Mouse (Mus musculus) stomach, embryonic 16.5 days (tissue): ENCODE measurements around the gene Spag4. TPM values are rescaled to one million over a fixed set of nuclear protein-coding genes. Genes with fewer than 3 reads are reported as not detected.
A peak's percentile ranks its signal among the peaks of the same experiment; 100 is the strongest.

Source experiments
- ATAC-seq: fragments of 200-750 bp; cut with Nextera tagmentation; 2 replicates; pipeline ENCODE4 v1.8.0; 2017; ENCODE audit warnings: moderate number of reproducible peaks, moderate TSS enrichment; ENCODE audit not compliant: insufficient read depth, low FRiP score
- H3K27ac ChIP-seq: fragments of 300-500 bp; sonication (generic); 2 replicates; pipeline ENCODE4 v1.5.1; 2014; ENCODE audit warnings: low read length
- H3K27me3 ChIP-seq: fragments of 300-500 bp; sonication (generic); 2 replicates; pipeline ENCODE4 v1.6.1; 2014; ENCODE audit warnings: low read length, control low read depth, mixed read lengths; ENCODE audit not compliant: control insufficient read depth, insufficient read depth
- H3K36me3 ChIP-seq: fragments of 300-500 bp; sonication (generic); 2 replicates; pipeline ENCODE4 v1.6.1; 2014; ENCODE audit warnings: low read length; ENCODE audit not compliant: control insufficient read depth, insufficient read depth
- H3K4me1 ChIP-seq: fragments of 300-500 bp; sonication (generic); 2 replicates; pipeline ENCODE4 v1.6.1; 2014; ENCODE audit warnings: low read length, control low read depth, mixed read lengths; ENCODE audit not compliant: control insufficient read depth, insufficient read depth
- H3K4me2 ChIP-seq: fragments of 300-500 bp; sonication (generic); 2 replicates; pipeline ENCODE4 v1.6.1; 2014; ENCODE audit warnings: low read depth, low read length, mixed read lengths
- H3K4me3 ChIP-seq: fragments of 300-500 bp; sonication (generic); replicated peaks from 2 replicates; pipeline ENCODE4 v1.5.1; 2014; ENCODE audit warnings: mild to moderate bottlenecking, low read length
- H3K9ac ChIP-seq: fragments of 300-500 bp; sonication (generic); 2 replicates; pipeline ENCODE4 v1.6.1; 2014; ENCODE audit warnings: low read length
- H3K9me3 ChIP-seq: fragments of 300-500 bp; sonication (generic); replicated peaks from 2 replicates; pipeline ENCODE4 v1.6.1; 2016; ENCODE audit warnings: low read length, control low read depth; ENCODE audit not compliant: control insufficient read depth
- WGBS: fragments of 180-500 bp; shearing (Covaris S2); extraction: QIAGEN DNeasy Blood & Tissue Kit; methylation state at CpG from one replicate; pipeline ENCODE4 v1.1.7; 2014; 5-methylcytosine and 5-hydroxymethylcytosine counted together
- polyA plus RNA-seq: library from polyadenylated mRNA; unstranded; fragments of >200 nt; fragmentation: Nextera tagmentation; extraction: Ambion mirVana; gene quantifications from 2 replicates; pipeline ENCODE4 v1.2.1, GENCODE M21; 2015

The Spag4 gene
- polyA plus RNA-seq, 1 experiment from 2014 or later = 2.0 TPM

- no peaks in the 10 kb centered on the region for H3K9me3 ChIP-seq
- H3K9ac ChIP-seq = peak overlapping the region; percentile 83
- peaks cover 10% of the 10 kb centered on the region for H3K4me1 ChIP-seq
- no peaks in the 10 kb centered on the region for H3K27me3 ChIP-seq
- H3K27ac ChIP-seq = no peak overlapping the region
- peak overlapping the region; percentile 66 for H3K4me2 ChIP-seq
- 38% methylated on average over 10 of the region's 10 CpGs for WGBS
- no peak for ATAC-seq
- H3K4me3 ChIP-seq = peak overlapping the region; percentile 69
- no peaks in the 10 kb centered on the region for H3K36me3 ChIP-seq
Observed at GRCm38 (mm10) chr2:156066126-156066525, 1.2 kb downstream of the Spag4 start.

GRCm38 (mm10) chr2:156067916-156068315 is 2.9 kb downstream of the Spag4 start:
- Histone ChIP-seq H3K36me3 (no peaks in the 10 kb centered on the region; the same call in none of the 2 replicates), H3K27ac (no peak overlapping the region), H3K4me2 (no peak overlapping the region), H3K4me1 (peaks cover 10% of the 10 kb centered on the region), H3K9ac (no peak overlapping the region), H3K9me3 (no peaks in the 10 kb centered on the region), H3K4me3 (no peak overlapping the region), H3K27me3 (no peaks in the 10 kb centered on the region)
- 92% methylated on average over 10 of the region's 10 CpGs for WGBS
- ATAC-seq = no peak

GRCm38 (mm10) chr2:156071236-156071635 is 6.3 kb downstream of the Spag4 start:
- H3K9me3 ChIP-seq = no peaks in the 10 kb centered on the region
- WGBS = 95% methylated on average over 10 of the region's 10 CpGs
- no peaks in the 10 kb centered on the region for H3K27me3 ChIP-seq
- H3K4me1 ChIP-seq = peaks cover 3% of the 10 kb centered on the region
- ATAC-seq = no peak
- no peak overlapping the region for H3K4me3 ChIP-seq
- H3K36me3 ChIP-seq = peaks cover 12% of the 10 kb centered on the region
- no peak overlapping the region for H3K27ac ChIP-seq
- no peak overlapping the region for H3K9ac ChIP-seq
- no peak overlapping the region for H3K4me2 ChIP-seq

- ATAC-seq = no peak
- Histone ChIP-seq H3K27me3 (no peaks in the 10 kb centered on the region), H3K9ac (no peak overlapping the region), H3K4me1 (no peaks in the 10 kb centered on the region), H3K27ac (no peak overlapping the region), H3K4me3 (no peak overlapping the region), H3K4me2 (no peak overlapping the region), H3K9me3 (no peaks in the 10 kb centered on the region), H3K36me3 (peaks cover 26% of the 10 kb centered on the region)
- WGBS = 81% methylated on average over 15 of the region's 15 CpGs
Observed at GRCm38 (mm10) chr2:156073725-156074124, 8.8 kb downstream of the Spag4 start.

- Histone ChIP-seq H3K9me3 (no peaks in the 10 kb centered on the region), H3K4me3 (no peak overlapping the region), H3K27ac (no peak overlapping the region), H3K4me2 (no peak overlapping the region), H3K27me3 (no peaks in the 10 kb centered on the region), H3K4me1 (no peaks in the 10 kb centered on the region), H3K36me3 (peaks cover 29% of the 10 kb centered on the region), H3K9ac (no peak overlapping the region)
- 91% methylated on average over 7 of the region's 7 CpGs for WGBS
- ATAC-seq = no peak
Observed at GRCm38 (mm10) chr2:156077461-156077860, 12.5 kb downstream of the Spag4 start.

- 90% methylated on average over 16 of the region's 16 CpGs for WGBS
- no peak overlapping the region for H3K4me3 ChIP-seq
- H3K4me1 ChIP-seq = no peaks in the 10 kb centered on the region
- no peak overlapping the region for H3K9ac ChIP-seq
- no peak overlapping the region for H3K27ac ChIP-seq
- no peak for ATAC-seq
- H3K4me2 ChIP-seq = no peak overlapping the region
- no peaks in the 10 kb centered on the region for H3K27me3 ChIP-seq
- no peaks in the 10 kb centered on the region for H3K9me3 ChIP-seq
- peaks cover 29% of the 10 kb centered on the region; the same call in 1 of the 2 replicates for H3K36me3 ChIP-seq
Observed at GRCm38 (mm10) chr2:156078421-156079182, 13.6 kb downstream of the Spag4 start.

- Histone ChIP-seq H3K27me3 (no peaks in the 10 kb centered on the region), H3K4me2 (no peak overlapping the region), H3K27ac (no peak overlapping the region), H3K9ac (no peak overlapping the region), H3K9me3 (no peaks in the 10 kb centered on the region), H3K36me3 (peaks cover 29% of the 10 kb centered on the region; the same call in 1 of the 2 replicates), H3K4me1 (no peaks in the 10 kb centered on the region), H3K4me3 (no peak overlapping the region)
- no peak for ATAC-seq
- 80% methylated on average over 8 of the region's 8 CpGs for WGBS
Observed at GRCm38 (mm10) chr2:156079183-156079560, 14.2 kb downstream of the Spag4 start.

- WGBS = 41% methylated on average over 4 of the region's 4 CpGs
- Histone ChIP-seq H3K27me3 (no peaks in the 10 kb centered on the region), H3K27ac (no peak overlapping the region), H3K9me3 (no peaks in the 10 kb centered on the region), H3K4me1 (no peaks in the 10 kb centered on the region), H3K4me3 (no peak overlapping the region), H3K4me2 (no peak overlapping the region), H3K36me3 (peaks cover 29% of the 10 kb centered on the region; the same call in 1 of the 2 replicates), H3K9ac (no peak overlapping the region)
- no peak for ATAC-seq
Observed at GRCm38 (mm10) chr2:156079674-156080073, 14.7 kb downstream of the Spag4 start.

- Histone ChIP-seq H3K9ac (no peak overlapping the region), H3K27ac (no peak overlapping the region), H3K4me1 (no peaks in the 10 kb centered on the region), H3K9me3 (no peaks in the 10 kb centered on the region), H3K36me3 (peaks cover 26% of the 10 kb centered on the region; the same call in 1 of the 2 replicates), H3K4me3 (no peak overlapping the region), H3K27me3 (no peaks in the 10 kb centered on the region), H3K4me2 (no peak overlapping the region)
- no peak for ATAC-seq
- 65% methylated on average over 7 of the region's 7 CpGs for WGBS
Observed at GRCm38 (mm10) chr2:156080391-156080790, 15.4 kb downstream of the Spag4 start.
